Mouse (Mus musculus): ENCODE results near the gene Hsd17b7.

- TF ChIP-seq MAX (IDR thresholded peaks at IDR 0.05; ENCODE audit: low read depth) (no peak), POLR2A (IDR thresholded peaks at IDR 0.05; ENCODE audit: insufficient read length, low read depth) (no peak), USF1 (IDR thresholded peaks at IDR 0.05; ENCODE audit: low read depth) (no peak), TCF12 (IDR thresholded peaks at IDR 0.05; ENCODE audit: insufficient read depth, poor library complexity, severe bottlenecking) (no peak), MYOD1 (IDR thresholded peaks at IDR 0.05; ENCODE audit: control insufficient read depth in 1 of 3, insufficient read length in 2 of 3, low read depth in 2 of 3) (no peak), CEBPB (IDR thresholded peaks at IDR 0.05; ENCODE audit: insufficient read depth, poor library complexity, severe bottlenecking) (no peak), MYOG (IDR thresholded peaks at IDR 0.05; ENCODE audit: control insufficient read depth in 1 of 3, insufficient read depth in 1 of 3, insufficient read length in 2 of 3, low read depth in 2 of 3) (no peak), POLR2AphosphoS2 (IDR thresholded peaks at IDR 0.05; ENCODE audit: insufficient read length, low read depth) (no peak), TCF3 (IDR thresholded peaks at IDR 0.05; ENCODE audit: insufficient read length, low read depth) (no peak)
Measured at GRCm38 (mm10) chr1:169934005-169934725, 34.9 kb downstream of the Hsd17b7 start.
